Mouse (Mus musculus) liver, embryonic 13.5 days (tissue): Measurements from ENCODE around the gene Zdhhc3. TPM values are rescaled to one million over a fixed set of nuclear protein-coding genes. Genes with fewer than 3 reads are reported as not detected.

Experiments
- ATAC-seq: fragments of 200-750 bp; cut with Nextera tagmentation; 2 replicates; pipeline ENCODE4 v1.8.0; 2017; ENCODE audit warnings: low read depth, mild to moderate bottlenecking, moderate number of reproducible peaks, moderate library complexity
- DNase-seq: peaks from one replicate; pipeline ENCODE4 v3.0.0; 2022
- H3K27ac ChIP-seq: fragments of 300-500 bp; sonication (generic); 2 replicates; pipeline ENCODE4 v1.5.1; 2015; ENCODE audit warnings: moderate library complexity, mild to moderate bottlenecking, inconsistent platforms
- H3K27me3 ChIP-seq: fragments of 300-500 bp; sonication (generic); 2 replicates; pipeline ENCODE4 v1.6.1; 2015; ENCODE audit warnings: mild to moderate bottlenecking, inconsistent platforms
- H3K36me3 ChIP-seq: fragments of 300-500 bp; sonication (generic); 2 replicates; pipeline ENCODE4 v1.6.1; 2015; ENCODE audit warnings: mild to moderate bottlenecking, inconsistent platforms
- H3K4me1 ChIP-seq: fragments of 300-500 bp; sonication (generic); replicated peaks from 2 replicates; pipeline ENCODE4 v1.6.1; 2015; ENCODE audit warnings: inconsistent platforms
- H3K4me2 ChIP-seq: fragments of 300-500 bp; sonication (generic); 2 replicates; pipeline ENCODE4 v1.6.1; 2015; ENCODE audit warnings: inconsistent platforms, mild to moderate bottlenecking, moderate library complexity
- H3K4me3 ChIP-seq: fragments of 300-500 bp; sonication (generic); replicated peaks from 2 replicates; pipeline ENCODE4 v1.5.1; 2015; ENCODE audit warnings: mild to moderate bottlenecking, inconsistent platforms
- H3K9ac ChIP-seq: fragments of 300-500 bp; sonication (generic); 2 replicates; pipeline ENCODE4 v1.6.1; 2015; ENCODE audit warnings: mild to moderate bottlenecking, inconsistent platforms
- H3K9me3 ChIP-seq: fragments of 300-500 bp; sonication (generic); replicated peaks from 2 replicates; pipeline ENCODE4 v1.6.1; 2016; ENCODE audit warnings: inconsistent platforms
- WGBS: fragments of 180-500 bp; shearing (Covaris S2); methylation state at CpG from one replicate; pipeline ENCODE4 v1.1.7; 2015; ENCODE audit not compliant: insufficient replicate concordance; 5-methylcytosine and 5-hydroxymethylcytosine counted together
- polyA plus RNA-seq: library from polyadenylated mRNA; unstranded; fragments of >200 nt; fragmentation: Nextera tagmentation; extraction: Ambion mirVana; gene quantifications from 2 replicates; pipeline ENCODE4 v1.2.1, GENCODE M21; 2015

Zdhhc3 gene
- polyA plus RNA-seq, 1 experiment from 2014 or later, result 37.9 TPM

GRCm38 (mm10) chr9:123111751-123112221 is 1.2 kb downstream of the Zdhhc3 start:
- Histone ChIP-seq H3K27ac (no peak overlapping the region), H3K9me3 (no peaks in the 10 kb centered on the region), H3K27me3 (no peaks in the 10 kb centered on the region), H3K36me3 (peaks cover 27% of the 10 kb centered on the region), H3K9ac (peak overlapping the region; percentile 94), H3K4me2 (peak overlapping the region; percentile 90), H3K4me3 (peak overlapping the region; percentile 92), H3K4me1 (peaks cover 58% of the 10 kb centered on the region)
- 33% methylated on average over 8 of the region's 8 CpGs for WGBS
- ATAC-seq (no peak), DNase-seq (no peak)

GRCm38 (mm10) chr9:123109188-123109587 is 3.8 kb downstream of the Zdhhc3 start:
- ATAC-seq (no peak), DNase-seq (no peak)
- 73% methylated on average over 7 of the region's 7 CpGs for WGBS
- H3K4me2 ChIP-seq, result no peak overlapping the region
- peaks cover 29% of the 10 kb centered on the region for H3K36me3 ChIP-seq
- H3K9ac ChIP-seq, result no peak overlapping the region
- no peaks in the 10 kb centered on the region for H3K9me3 ChIP-seq
- H3K27me3 ChIP-seq, result no peaks in the 10 kb centered on the region
- no peak overlapping the region for H3K4me3 ChIP-seq
- no peak overlapping the region for H3K27ac ChIP-seq
- H3K4me1 ChIP-seq, result peaks cover 39% of the 10 kb centered on the region

GRCm38 (mm10) chr9:123107186-123107585 is 5.8 kb downstream of the Zdhhc3 start:
- no peak overlapping the region for H3K27ac ChIP-seq
- H3K9ac ChIP-seq, result no peak overlapping the region
- H3K9me3 ChIP-seq, result no peaks in the 10 kb centered on the region
- H3K4me2 ChIP-seq, result no peak overlapping the region
- ATAC-seq, result 0 out of 2 replicates have a peak, but pooled peaks have one; percentile 37
- WGBS, result 75% methylated on average over 4 of the region's 4 CpGs
- DNase-seq, result no peak
- H3K4me3 ChIP-seq, result no peak overlapping the region
- peaks cover 35% of the 10 kb centered on the region for H3K36me3 ChIP-seq
- H3K27me3 ChIP-seq, result no peaks in the 10 kb centered on the region
- H3K4me1 ChIP-seq, result peaks cover 28% of the 10 kb centered on the region

DNA sequence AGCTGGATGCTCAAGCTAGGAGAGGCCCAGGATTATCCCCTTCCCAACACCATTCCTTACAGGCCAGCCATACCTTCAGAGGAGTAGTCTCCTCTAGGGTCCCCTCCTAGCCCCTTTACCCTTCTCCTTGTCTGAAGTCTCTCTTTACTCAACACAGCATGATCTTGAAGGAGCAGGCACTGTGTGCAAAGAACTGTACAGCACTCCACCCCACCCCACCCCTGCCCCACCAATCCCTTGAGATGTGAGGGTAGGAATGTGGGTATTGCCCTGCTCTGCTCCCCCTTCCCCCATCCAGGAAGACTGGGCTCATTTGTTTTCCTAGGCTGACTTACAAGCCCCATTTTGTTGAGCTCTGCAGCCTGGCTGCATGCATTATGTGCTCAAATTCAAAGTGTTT is 8.6 kb downstream of the Zdhhc3 start:
- Histone ChIP-seq H3K9ac (no peak overlapping the region), H3K4me3 (no peak overlapping the region), H3K9me3 (no peaks in the 10 kb centered on the region), H3K27ac (no peak overlapping the region; the same call in 1 of the 2 replicates), H3K4me2 (no peak overlapping the region), H3K27me3 (no peaks in the 10 kb centered on the region), H3K4me1 (peaks cover 16% of the 10 kb centered on the region), H3K36me3 (peaks cover 51% of the 10 kb centered on the region)
- ATAC-seq (no peak), DNase-seq (no peak)

GRCm38 (mm10) chr9:123103425-123103824 is 9.6 kb downstream of the Zdhhc3 start:
- ATAC-seq (no peak), DNase-seq (no peak)
- Histone ChIP-seq H3K9ac (no peak overlapping the region), H3K27me3 (no peaks in the 10 kb centered on the region), H3K27ac (no peak overlapping the region), H3K9me3 (no peaks in the 10 kb centered on the region), H3K4me3 (no peak overlapping the region), H3K4me1 (peaks cover 12% of the 10 kb centered on the region), H3K36me3 (peaks cover 52% of the 10 kb centered on the region), H3K4me2 (no peak overlapping the region)

- H3K27ac ChIP-seq, result no peak overlapping the region
- WGBS, result 77% methylated on average over 16 of the region's 16 CpGs
- peaks cover 9% of the 10 kb centered on the region for H3K4me1 ChIP-seq
- DNase-seq (no peak), ATAC-seq (peak; percentile 80)
- H3K27me3 ChIP-seq, result no peaks in the 10 kb centered on the region
- no peaks in the 10 kb centered on the region for H3K9me3 ChIP-seq
- no peak overlapping the region for H3K4me2 ChIP-seq
- H3K36me3 ChIP-seq, result peaks cover 71% of the 10 kb centered on the region
- no peak overlapping the region for H3K9ac ChIP-seq
- H3K4me3 ChIP-seq, result no peak overlapping the region
These were observed 13.2 kb downstream of the Zdhhc3 start for GRCm38 (mm10) chr9:123099631-123100455.

DNA sequence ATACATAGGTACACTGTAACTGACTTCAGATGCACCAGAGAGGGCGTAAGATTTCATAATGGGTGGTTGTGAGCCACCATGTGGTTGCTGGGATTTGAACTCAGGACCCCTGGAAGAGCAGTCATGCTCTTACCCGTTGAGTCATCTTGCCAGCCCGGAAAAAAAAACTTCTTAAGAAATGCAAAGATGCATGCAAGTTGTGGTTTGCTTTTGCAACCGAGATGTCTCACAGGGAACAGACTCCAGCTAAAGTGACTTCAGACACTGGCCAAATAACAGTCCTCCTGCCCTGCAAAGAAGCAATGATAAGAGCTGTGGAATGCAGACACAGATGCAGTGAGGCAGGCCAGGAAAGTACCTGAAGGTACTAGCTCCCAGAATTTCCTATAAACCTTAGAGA is 22.2 kb downstream of the Zdhhc3 start:
- no peak for DNase-seq
- 69% methylated on average over 4 of the region's 4 CpGs for WGBS
- H3K27me3 ChIP-seq, result no peaks in the 10 kb centered on the region
- H3K36me3 ChIP-seq, result peaks cover 86% of the 10 kb centered on the region
- H3K4me1 ChIP-seq, result peaks cover 14% of the 10 kb centered on the region; the same call in 1 of the 2 replicates
- no peak for ATAC-seq
- H3K9me3 ChIP-seq, result no peaks in the 10 kb centered on the region
- H3K4me3 ChIP-seq, result no peak overlapping the region
- H3K4me2 ChIP-seq, result no peak overlapping the region
- H3K9ac ChIP-seq, result no peak overlapping the region
- H3K27ac ChIP-seq, result no peak overlapping the region

DNA sequence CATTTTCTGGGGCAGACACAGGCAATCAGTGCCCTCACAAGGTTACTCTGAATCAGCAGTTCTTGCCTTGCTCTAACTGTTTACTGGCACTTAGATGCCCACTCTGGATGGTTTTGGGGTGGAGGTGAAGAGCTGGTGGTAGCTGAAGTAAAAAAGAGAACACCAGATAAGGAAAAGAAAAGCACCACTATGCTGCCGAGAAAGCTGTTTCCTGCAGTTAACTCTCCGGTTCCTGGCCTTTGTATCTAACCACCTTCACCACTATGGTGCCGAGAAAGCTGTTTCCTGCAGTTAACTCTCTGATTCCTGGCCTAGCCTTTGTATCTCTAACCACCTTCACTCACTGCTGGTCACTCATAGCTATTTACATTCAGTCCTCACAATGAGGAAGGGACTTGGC is 25.4 kb downstream of the Zdhhc3 start:
- 15% methylated on average over 3 of the region's 3 CpGs for WGBS
- Histone ChIP-seq H3K27me3 (no peaks in the 10 kb centered on the region), H3K9me3 (no peaks in the 10 kb centered on the region), H3K4me2 (no peak overlapping the region), H3K4me3 (no peak overlapping the region), H3K36me3 (peaks cover 90% of the 10 kb centered on the region), H3K9ac (no peak overlapping the region), H3K27ac (no peak overlapping the region; the same call in 1 of the 2 replicates), H3K4me1 (peaks cover 14% of the 10 kb centered on the region; the same call in 1 of the 2 replicates)
- ATAC-seq (no peak), DNase-seq (no peak)

- H3K9me3 ChIP-seq, result no peaks in the 10 kb centered on the region
- ATAC-seq (no peak), DNase-seq (no peak)
- WGBS, result 58% methylated on average over 1 of the region's 1 CpGs
- no peaks in the 10 kb centered on the region for H3K27me3 ChIP-seq
- peaks cover 95% of the 10 kb centered on the region for H3K36me3 ChIP-seq
- no peak overlapping the region for H3K27ac ChIP-seq
- no peak overlapping the region for H3K4me3 ChIP-seq
- peaks cover 14% of the 10 kb centered on the region; the same call in 1 of the 2 replicates for H3K4me1 ChIP-seq
- H3K4me2 ChIP-seq, result no peak overlapping the region
- no peak overlapping the region for H3K9ac ChIP-seq
These were observed 27.6 kb downstream of the Zdhhc3 start for GRCm38 (mm10) chr9:123085373-123085772.

DNA sequence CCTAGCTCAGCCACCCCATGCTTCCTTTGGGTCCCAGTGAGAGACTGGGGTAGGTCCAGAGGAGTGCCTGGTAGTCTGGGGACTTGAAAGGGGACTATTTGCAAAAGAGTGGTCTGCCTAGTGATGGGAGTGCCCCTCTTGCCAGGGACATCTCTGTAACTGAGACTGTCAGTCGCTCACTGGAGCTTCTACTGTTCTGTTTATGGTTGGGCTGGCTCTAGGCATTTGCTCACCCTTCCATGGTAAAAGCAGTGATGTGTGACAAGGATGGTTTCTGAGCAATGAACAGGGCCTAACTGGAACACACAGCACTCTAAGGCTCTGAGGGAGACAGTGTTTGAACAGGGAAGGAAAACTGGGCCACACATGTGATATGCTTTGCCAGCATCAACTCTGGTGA is 32.2 kb downstream of the Zdhhc3 start:
- 74% methylated on average over 1 of the region's 1 CpGs for WGBS

DNA sequence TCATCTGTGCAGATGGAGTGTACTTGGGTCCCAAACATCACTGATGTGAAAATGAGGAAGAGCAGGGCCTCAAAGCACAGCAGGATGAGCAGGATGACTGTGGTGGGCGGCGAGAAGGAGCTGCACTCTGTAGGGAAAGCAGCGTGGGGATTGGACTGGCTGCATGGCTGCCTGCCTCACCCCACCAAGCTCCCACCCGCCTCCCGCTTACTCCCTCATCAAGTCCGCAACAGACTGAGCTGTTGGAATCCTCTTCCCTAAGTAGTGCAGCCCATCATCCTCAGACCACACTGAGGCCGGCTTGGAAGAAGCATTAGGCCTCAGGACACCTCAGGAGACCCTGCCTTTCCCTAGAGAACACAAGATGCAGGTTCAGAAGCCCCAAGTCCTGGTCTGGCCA is 32.6 kb downstream of the Zdhhc3 start:
- Histone ChIP-seq H3K36me3 (peaks cover 86% of the 10 kb centered on the region), H3K4me1 (peaks cover 10% of the 10 kb centered on the region), H3K27ac (no peak overlapping the region), H3K27me3 (no peaks in the 10 kb centered on the region), H3K9ac (no peak overlapping the region), H3K4me2 (no peak overlapping the region), H3K9me3 (no peaks in the 10 kb centered on the region), H3K4me3 (no peak overlapping the region)
- ATAC-seq (no peak), DNase-seq (no peak)
- WGBS, result 90% methylated on average over 7 of the region's 7 CpGs

More for the DNA sequence above, 32.2 kb downstream of the Zdhhc3 start:
- DNase-seq, result no peak
- H3K4me2 ChIP-seq, result no peak overlapping the region
- H3K4me3 ChIP-seq, result no peak overlapping the region
- ATAC-seq, result no peak
- H3K27ac ChIP-seq, result no peak overlapping the region
- H3K4me1 ChIP-seq, result peaks cover 10% of the 10 kb centered on the region
- H3K36me3 ChIP-seq, result peaks cover 90% of the 10 kb centered on the region
- no peak overlapping the region for H3K9ac ChIP-seq
- no peaks in the 10 kb centered on the region for H3K9me3 ChIP-seq
- no peaks in the 10 kb centered on the region for H3K27me3 ChIP-seq

DNA sequence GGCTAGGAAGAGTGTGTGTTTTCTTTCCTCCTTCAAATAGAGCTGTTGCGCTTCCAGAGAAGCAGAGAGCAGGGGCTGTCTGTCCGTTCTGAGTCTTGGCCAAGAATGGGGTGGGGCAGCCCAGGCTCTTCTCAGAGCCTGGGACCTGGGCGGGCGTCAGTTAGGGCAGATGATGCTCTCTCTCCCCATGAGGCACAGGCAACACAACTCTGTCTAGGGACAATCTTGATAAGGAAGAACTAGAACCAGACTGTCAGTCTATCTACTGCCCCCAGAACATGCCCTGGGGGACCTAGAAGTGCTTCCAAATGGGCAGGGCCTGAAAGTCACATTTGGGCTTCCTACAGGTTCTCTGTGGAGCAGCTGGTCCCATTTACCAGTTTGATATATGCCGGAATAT is 33.9 kb downstream of the Zdhhc3 start:
- WGBS, result 53% methylated on average over 5 of the region's 5 CpGs
- Histone ChIP-seq H3K27me3 (no peaks in the 10 kb centered on the region), H3K4me1 (peaks cover 10% of the 10 kb centered on the region), H3K36me3 (peaks cover 82% of the 10 kb centered on the region), H3K4me3 (no peak overlapping the region), H3K9ac (no peak overlapping the region), H3K4me2 (no peak overlapping the region), H3K27ac (no peak overlapping the region), H3K9me3 (no peaks in the 10 kb centered on the region)
- ATAC-seq, result peak; percentile 86
- no peak for DNase-seq
